ENCODE assay signal across 14 mouse cellular contexts in the genomic region with DNA sequence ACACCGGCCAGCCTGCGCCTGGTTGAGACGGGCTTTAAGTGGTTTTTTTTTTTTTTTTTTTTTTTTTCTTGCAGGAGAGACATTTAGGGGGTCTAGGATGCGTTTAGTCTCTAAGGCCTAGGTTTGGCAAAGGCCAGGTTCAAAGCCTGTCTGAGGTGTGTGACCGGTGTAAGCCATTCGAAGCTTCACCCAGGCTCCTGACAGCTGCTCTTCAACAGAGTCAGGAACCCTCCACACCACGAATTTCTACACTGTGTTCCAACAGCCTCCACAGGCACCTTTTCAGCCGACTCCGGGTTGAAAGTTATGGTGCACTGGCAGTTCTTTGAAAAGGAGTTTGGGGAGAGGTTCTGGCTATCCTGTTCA. TPM values are rescaled to one million over a fixed set of nuclear protein-coding genes. Genes with fewer than 3 reads are reported as not detected.
A peak's percentile ranks its signal among the peaks of the same experiment; 100 is the strongest.
DNase-seq lines count a peak whose midpoint lies in the region; ATAC-seq and TF ChIP-seq lines count a peak whose summit lies in the region.
"Had no signal": no experiment of that assay in that cellular context is flagged by ENCODE, and none has a peak within 500 bp of the region (broad histone marks: within the 10 kb centered on the region; RNA-seq: fewer than 3 reads in every experiment).

No protein-coding gene starts in this region.

- no peak for TF ChIP-seq CTCF in stomach, postnatal 0 days (IDR thresholded peaks at IDR 0.05; ENCODE audit: low read depth)

- H3K4me2 ChIP-seq in stomach, embryonic 14.5 days (replicated peaks; ENCODE audit: low read depth, low read length), result no peak overlapping the region
- no peak overlapping the region for H3K4me2 ChIP-seq in stomach, postnatal 0 days (replicated peaks; ENCODE audit: low read depth)
- no peak overlapping the region for H3K4me2 ChIP-seq in hindbrain, embryonic 16.5 days (ENCODE audit: low read length)
- H3K4me2 ChIP-seq: heart, embryonic 12.5 days had no signal

- no peaks in the 10 kb centered on the region for H3K4me1 ChIP-seq in stomach, embryonic 14.5 days (ENCODE audit: control insufficient read depth, insufficient read depth, low read length)
- H3K4me1 ChIP-seq in stomach, postnatal 0 days (replicated peaks; ENCODE audit: control insufficient read depth, insufficient read depth), result no peaks in the 10 kb centered on the region
- no peaks in the 10 kb centered on the region for H3K4me1 ChIP-seq in hindbrain, embryonic 16.5 days (ENCODE audit: control insufficient read depth, insufficient read depth, low read depth, low read length)

- H3K9me3 ChIP-seq in stomach, embryonic 14.5 days (ENCODE audit: control insufficient read depth, low read depth, low read length), result no peaks in the 10 kb centered on the region
- no peaks in the 10 kb centered on the region for H3K9me3 ChIP-seq in stomach, postnatal 0 days (ENCODE audit: control insufficient read depth, low read length)
- no peaks in the 10 kb centered on the region for H3K9me3 ChIP-seq in hindbrain, embryonic 16.5 days (ENCODE audit: control insufficient read depth, low read length)
- H3K9me3 ChIP-seq: heart, embryonic 12.5 days had no signal

- H3K36me3 ChIP-seq in stomach, embryonic 14.5 days (ENCODE audit: control insufficient read depth, insufficient read depth, low read length), result no peaks in the 10 kb centered on the region
- H3K36me3 ChIP-seq in stomach, postnatal 0 days (ENCODE audit: control insufficient read depth, insufficient read depth, low read length), result no peaks in the 10 kb centered on the region
- no peaks in the 10 kb centered on the region for H3K36me3 ChIP-seq in hindbrain, embryonic 16.5 days (ENCODE audit: control insufficient read depth, insufficient read depth, low read length)
- H3K36me3 ChIP-seq: heart, embryonic 12.5 days had no signal

- no peak for ATAC-seq in stomach, embryonic 14.5 days (ENCODE audit: insufficient number of reproducible peaks, insufficient read depth, low FRiP score, low read depth)
- no peak for ATAC-seq in stomach, postnatal 0 days (ENCODE audit: low FRiP score, low TSS enrichment)
- ATAC-seq in hindbrain, embryonic 16.5 days, result peak; percentile 38; the same call in 1 of the 2 replicates

- TF ChIP-seq EP300 in stomach, postnatal 0 days (optimal IDR thresholded peaks at IDR 0.05), result no peak

- H3K27ac ChIP-seq in stomach, embryonic 14.5 days (ENCODE audit: low read length), result peak overlapping the region; percentile 44; the same call in 1 of the 2 replicates
- H3K27ac ChIP-seq in stomach, postnatal 0 days (replicated peaks), result no peak overlapping the region
- no peak overlapping the region for H3K27ac ChIP-seq in hindbrain, embryonic 16.5 days (ENCODE audit: low read depth, low read length)
- H3K27ac ChIP-seq: macrophage had no signal

- peaks cover 43% of the 10 kb centered on the region for H3K27me3 ChIP-seq in stomach, embryonic 14.5 days (ENCODE audit: control insufficient read depth, insufficient read depth, low read length)
- peaks cover 39% of the 10 kb centered on the region for H3K27me3 ChIP-seq in stomach, postnatal 0 days (ENCODE audit: control insufficient read depth, insufficient read depth, low read length)
- H3K27me3 ChIP-seq in hindbrain, embryonic 16.5 days (replicated peaks; ENCODE audit: control insufficient read depth, insufficient read depth, low read length), result peaks cover 54% of the 10 kb centered on the region

- 5% methylated on average over 9 of the region's 9 CpGs for WGBS in stomach, embryonic 14.5 days
- WGBS in stomach, postnatal 0 days, result 5% methylated on average over 9 of the region's 9 CpGs
- WGBS in hindbrain, embryonic 16.5 days, result 3% methylated on average over 9 of the region's 9 CpGs

- H3K4me3 ChIP-seq in stomach, embryonic 14.5 days (ENCODE audit: low read depth, low read length), result no peak overlapping the region
- H3K4me3 ChIP-seq in stomach, postnatal 0 days (ENCODE audit: low read depth, low read length), result no peak overlapping the region
- H3K4me3 ChIP-seq in hindbrain, embryonic 16.5 days (ENCODE audit: low read length), result no peak overlapping the region
- H3K4me3 ChIP-seq: heart, embryonic 12.5 days had no signal

- DNase-seq in kidney, postnatal 4 days, result peak; percentile 5 to 7
- DNase-seq in kidney, postnatal 14 days, result no peak
- DNase-seq in stomach, postnatal 0 days (ENCODE audit: low spot score), result no peak
- no peak for DNase-seq in ovary, adult 18-20 months (ENCODE audit: low spot score)
- no peak for DNase-seq in layer of hippocampus, adult 18-20 months (ENCODE audit: low spot score in 2 of 2)
- DNase-seq: kidney, adult 8-10 months; lung, adult 2 months had no signal

- no peak overlapping the region for H3K9ac ChIP-seq in stomach, embryonic 14.5 days (replicated peaks; ENCODE audit: low read depth, low read length)
- H3K9ac ChIP-seq in stomach, postnatal 0 days (ENCODE audit: low read length), result no peak overlapping the region
- no peak overlapping the region for H3K9ac ChIP-seq in hindbrain, embryonic 16.5 days (ENCODE audit: low read depth, low read length)
- H3K9ac ChIP-seq: heart, embryonic 12.5 days had no signal

RNA-seq across cellular contexts. Expression of a gene that starts 2.3 kb away (rescaled TPM):
- 32.3 and 32.4 TPM in 2 replicates for polyA plus RNA-seq in stomach, embryonic 14.5 days (2014; fragmentation: Nextera tagmentation; extraction: Ambion mirVana)
- polyA plus RNA-seq in stomach, postnatal 0 days (2015; fragmentation: Nextera tagmentation; extraction: Ambion mirVana), result 5.7 and 6.2 TPM in 2 replicates
- 12.3 and 19.5 TPM in 2 replicates for polyA plus RNA-seq in hindbrain, embryonic 16.5 days (2015; fragmentation: Nextera tagmentation; extraction: Ambion mirVana)
- not detected for total RNA-seq in layer of hippocampus, adult 18-20 months (2021)
- total RNA-seq: heart, postnatal 36 days had no signal
- polyA plus RNA-seq: cortical plate, adult 2 months; gonadal fat pad, adult 2 months; heart, embryonic 12.5 days; macrophage had no signal

Comparison
In these comparisons a context has a peak if more than half of its experiments do, and no peak if none do; other contexts are left out.
1. DNase-seq: peak in kidney, postnatal 4 days (2 of 2); none in kidney, postnatal 14 days (single experiment), stomach, postnatal 0 days (single experiment), ovary, adult 18-20 months (single experiment) and layer of hippocampus, adult 18-20 months (0 of 2).